31 mouse cellular contexts compared by ENCODE assay signal in genomic region chr3:10512186-10512585, GRCm38 (mm10).
"Had no signal": no experiment of that assay in that cellular context is flagged by ENCODE, and none has a peak within 500 bp of the region (broad histone marks: within the 10 kb centered on the region; RNA-seq: fewer than 3 reads in every experiment).

No protein-coding gene starts in this region.

- ATAC-seq: liver, embryonic 12.5 days; liver, postnatal 0 days; lung, postnatal 0 days; midbrain, embryonic 13.5 days; midbrain, embryonic 16.5 days had no signal

- H3K27ac ChIP-seq: left cerebral cortex, adult 2 months; limb, embryonic 10.5 days; limb, embryonic 12.5 days; limb, embryonic 13.5 days; limb, embryonic 15.5 days; liver, embryonic 12.5 days; liver, embryonic 13.5 days; liver, embryonic 14.5 days; liver, embryonic 15.5 days; lung, embryonic 15.5 days; macrophage; midbrain, embryonic 10.5 days; midbrain, embryonic 12.5 days; midbrain, embryonic 13.5 days; neural tube, embryonic 12.5 days had no signal

- H3K9ac ChIP-seq: limb, embryonic 12.5 days; limb, embryonic 13.5 days; limb, embryonic 15.5 days; liver, embryonic 12.5 days; liver, embryonic 13.5 days; liver, embryonic 14.5 days; liver, embryonic 15.5 days; liver, postnatal 0 days; lung, embryonic 14.5 days; lung, embryonic 15.5 days; midbrain, embryonic 12.5 days; midbrain, embryonic 13.5 days; neural tube, embryonic 12.5 days had no signal

- DNase-seq: left cerebral cortex, postnatal 4 days; liver; liver, embryonic 13.5 days; liver, postnatal 0 days; lung, adult 18-20 months; lung, adult 2 months; lung, embryonic 14.5 days; lung, postnatal 10 days; lung, postnatal 14 days; lung, postnatal 36 days; lung, postnatal 4 days; midbrain, embryonic 14.5 days had no signal

- H3K36me3 ChIP-seq: limb, embryonic 10.5 days; limb, embryonic 12.5 days; limb, embryonic 13.5 days; limb, embryonic 15.5 days; liver, embryonic 12.5 days; liver, embryonic 13.5 days; liver, embryonic 15.5 days; lung, embryonic 15.5 days; midbrain, embryonic 10.5 days; midbrain, embryonic 12.5 days; midbrain, embryonic 13.5 days; neural tube, embryonic 12.5 days had no signal

- H3K4me3 ChIP-seq: left cerebral cortex, adult 2 months; limb, embryonic 10.5 days; limb, embryonic 12.5 days; limb, embryonic 13.5 days; limb, embryonic 15.5 days; liver, embryonic 12.5 days; liver, embryonic 13.5 days; liver, embryonic 15.5 days; lung, embryonic 15.5 days; megakaryocyte, embryonic 14.5 days; midbrain, embryonic 10.5 days; midbrain, embryonic 12.5 days; midbrain, embryonic 13.5 days; myocyte; neural tube, embryonic 12.5 days had no signal

- H3K4me2 ChIP-seq: limb, embryonic 12.5 days; limb, embryonic 13.5 days; limb, embryonic 15.5 days; liver, embryonic 11.5 days; liver, embryonic 12.5 days; liver, embryonic 13.5 days; liver, embryonic 15.5 days; lung, embryonic 14.5 days; lung, embryonic 15.5 days; midbrain, embryonic 12.5 days; midbrain, embryonic 13.5 days; neural tube, embryonic 12.5 days had no signal

- H3K27me3 ChIP-seq: limb, embryonic 12.5 days; limb, embryonic 13.5 days; limb, embryonic 15.5 days; liver, embryonic 12.5 days; liver, embryonic 13.5 days; liver, embryonic 15.5 days; lung, embryonic 15.5 days; megakaryocyte, embryonic 14.5 days; midbrain, embryonic 12.5 days; midbrain, embryonic 13.5 days; neural tube, embryonic 12.5 days had no signal

- H3K4me1 ChIP-seq: limb, embryonic 10.5 days; limb, embryonic 12.5 days; limb, embryonic 15.5 days; liver, embryonic 12.5 days; liver, embryonic 13.5 days; liver, embryonic 15.5 days; lung, embryonic 15.5 days; megakaryocyte, embryonic 14.5 days; midbrain, embryonic 10.5 days; midbrain, embryonic 12.5 days; midbrain, embryonic 13.5 days; neural tube, embryonic 12.5 days had no signal

- H3K9me3 ChIP-seq: limb, embryonic 10.5 days; limb, embryonic 12.5 days; limb, embryonic 13.5 days; limb, embryonic 15.5 days; liver, embryonic 12.5 days; liver, embryonic 13.5 days; liver, embryonic 15.5 days; lung, embryonic 15.5 days; megakaryocyte, embryonic 14.5 days; midbrain, embryonic 10.5 days; midbrain, embryonic 12.5 days; neural tube, embryonic 12.5 days had no signal
